ENCODE assay signal across 10 mouse cellular contexts in the genomic region with DNA sequence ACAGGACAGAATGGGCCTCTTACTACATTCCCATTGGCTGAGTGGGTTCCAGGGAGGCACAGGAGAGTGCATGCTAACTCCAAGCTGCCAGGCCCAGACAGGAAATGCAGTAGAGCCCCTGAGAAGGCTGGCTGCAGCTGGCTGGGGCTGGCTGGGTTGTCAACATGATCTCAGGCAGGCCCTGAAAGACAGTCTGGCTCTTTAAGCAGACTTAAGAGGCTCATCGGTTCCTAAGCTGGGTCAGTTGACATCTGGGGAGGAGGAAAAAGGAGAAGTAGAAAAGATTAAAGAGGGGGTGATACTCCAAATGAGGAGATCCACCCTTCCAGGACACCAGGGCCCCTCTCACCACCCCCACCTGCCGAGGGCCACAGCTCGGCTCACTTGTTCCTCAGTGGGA. TPM values are rescaled to one million over a fixed set of nuclear protein-coding genes. Genes with fewer than 3 reads are reported as not detected.
DNase-seq lines count a peak whose midpoint lies in the region; ATAC-seq and TF ChIP-seq lines count a peak whose summit lies in the region.
"Had no signal": no experiment of that assay in that cellular context is flagged by ENCODE, and none has a peak within 500 bp of the region (broad histone marks: within the 10 kb centered on the region; RNA-seq: fewer than 3 reads in every experiment).

No protein-coding gene starts in this region.

- TF ChIP-seq CTCF in lung, postnatal 0 days (IDR thresholded peaks at IDR 0.05): no peak

- DNase-seq in embryo, embryonic 9.5 days (ENCODE audit: extremely low spot score): peak; percentile 23
- no peak for DNase-seq in embryo, embryonic 11 days
- DNase-seq in lung, postnatal 0 days (ENCODE audit: low spot score): no peak
- DNase-seq in lung, postnatal 36 days: no peak
- DNase-seq in thymus, postnatal 14 days: peak; percentile 43
- no peak for DNase-seq in adrenal gland, adult 8-10 months
- DNase-seq in cerebellum, adult 11-12 months: no peak
- DNase-seq: cerebellum, adult 9-10 months had no signal

- no peaks in the 10 kb centered on the region for H3K4me1 ChIP-seq in lung, postnatal 0 days (ENCODE audit: insufficient read depth, low read depth, low read length)
- peaks cover 23% of the 10 kb centered on the region for H3K4me1 ChIP-seq in kidney, embryonic 16.5 days (ENCODE audit: insufficient read depth, low read length)

- peak; percentile 47; the same call in 1 of the 2 replicates for ATAC-seq in lung, postnatal 0 days
- ATAC-seq in kidney, embryonic 16.5 days (ENCODE audit: low FRiP score, low TSS enrichment): peak; percentile 46; the same call in 1 of the 2 replicates

- 60% methylated on average over 3 of the region's 3 CpGs for WGBS in lung, postnatal 0 days
- WGBS in kidney, embryonic 16.5 days: 26% methylated on average over 3 of the region's 3 CpGs

- no peak overlapping the region for H3K27ac ChIP-seq in lung, postnatal 0 days (ENCODE audit: low read length)
- H3K27ac ChIP-seq in kidney, embryonic 16.5 days (ENCODE audit: low read length): no peak overlapping the region
- H3K27ac ChIP-seq: hindbrain, embryonic 13.5 days had no signal

- no peak overlapping the region for H3K9ac ChIP-seq in lung, postnatal 0 days (replicated peaks; ENCODE audit: low read depth)
- no peak overlapping the region for H3K9ac ChIP-seq in kidney, embryonic 16.5 days (replicated peaks; ENCODE audit: low read length)
- H3K9ac ChIP-seq: hindbrain, embryonic 13.5 days had no signal

- H3K4me3 ChIP-seq in lung, postnatal 0 days (ENCODE audit: low read depth, low read length): no peak overlapping the region
- H3K4me3 ChIP-seq in kidney, embryonic 16.5 days (ENCODE audit: low read length): no peak overlapping the region
- H3K4me3 ChIP-seq: hindbrain, embryonic 13.5 days had no signal

- H3K36me3 ChIP-seq in lung, postnatal 0 days (ENCODE audit: insufficient read depth, low read length): no peaks in the 10 kb centered on the region
- H3K36me3 ChIP-seq in kidney, embryonic 16.5 days (ENCODE audit: insufficient read depth, low read length): no peaks in the 10 kb centered on the region
- H3K36me3 ChIP-seq: hindbrain, embryonic 13.5 days had no signal

- no peaks in the 10 kb centered on the region for H3K9me3 ChIP-seq in lung, postnatal 0 days (ENCODE audit: low read length)
- no peaks in the 10 kb centered on the region for H3K9me3 ChIP-seq in kidney, embryonic 16.5 days (ENCODE audit: low read length)
- H3K9me3 ChIP-seq: hindbrain, embryonic 13.5 days had no signal

- H3K4me2 ChIP-seq in lung, postnatal 0 days (replicated peaks; ENCODE audit: low read depth, low read length): no peak overlapping the region
- no peak overlapping the region for H3K4me2 ChIP-seq in kidney, embryonic 16.5 days (replicated peaks; ENCODE audit: low read depth, low read length)
- H3K4me2 ChIP-seq: hindbrain, embryonic 13.5 days had no signal

- no peak for TF ChIP-seq EP300 in lung, postnatal 0 days (IDR thresholded peaks at IDR 0.05)

- no peaks in the 10 kb centered on the region for H3K27me3 ChIP-seq in lung, postnatal 0 days (replicated peaks; ENCODE audit: insufficient read depth, low read length)
- H3K27me3 ChIP-seq in kidney, embryonic 16.5 days (ENCODE audit: insufficient read depth, low read length): no peaks in the 10 kb centered on the region
- H3K27me3 ChIP-seq: hindbrain, embryonic 13.5 days had no signal

RNA-seq across cellular contexts. Expression of a gene that starts 13.2 kb away (rescaled TPM):
- polyA plus RNA-seq in lung, postnatal 0 days (2015; fragmentation: Nextera tagmentation; extraction: Ambion mirVana): 5.7 and 7.0 TPM in 2 replicates
- 13.1 and 13.8 TPM in 2 replicates for polyA plus RNA-seq in kidney, embryonic 16.5 days (2015; fragmentation: Nextera tagmentation; extraction: Ambion mirVana)
- 10 to 100 TPM; 13.4 to 34.3 (median 26.8) TPM for total RNA-seq in adrenal gland, adult 8-10 months (2022)

RNA-seq across cellular contexts. Expression of a gene that starts 39.0 kb away (rescaled TPM):
- polyA plus RNA-seq in lung, postnatal 0 days (2015; fragmentation: Nextera tagmentation; extraction: Ambion mirVana): 435 and 500 TPM in 2 replicates
- polyA plus RNA-seq in kidney, embryonic 16.5 days (2015; fragmentation: Nextera tagmentation; extraction: Ambion mirVana): 644 and 729 TPM in 2 replicates
- 100 to 1,000 TPM; 356 to 474 (median 418) TPM for total RNA-seq in adrenal gland, adult 8-10 months (2022)

Comparison
In these comparisons a context has a peak if more than half of its experiments do, and no peak if none do; other contexts are left out.
1. DNase-seq: peak in embryo, embryonic 9.5 days (single experiment) and thymus, postnatal 14 days (single experiment); none in embryo, embryonic 11 days (single experiment), lung, postnatal 0 days (single experiment), lung, postnatal 36 days (single experiment), adrenal gland, adult 8-10 months (single experiment) and cerebellum, adult 11-12 months (single experiment).